In genomic region chr5:100572069-100572468, GRCm38 (mm10) we compare ENCODE assay signal across 10 mouse cellular contexts. TPM values are rescaled to one million over a fixed set of nuclear protein-coding genes. Genes with fewer than 3 reads are reported as not detected.
A peak's percentile ranks its signal among the peaks of the same experiment; 100 is the strongest.
DNase-seq lines count a peak whose midpoint lies in the region; ATAC-seq and TF ChIP-seq lines count a peak whose summit lies in the region.
"Had no signal": no experiment of that assay in that cellular context is flagged by ENCODE, and none has a peak within 500 bp of the region (broad histone marks: within the 10 kb centered on the region; RNA-seq: fewer than 3 reads in every experiment).

Gene Plac8, minus strand, starts transcription at chr5:100572245.

- H3K9ac ChIP-seq in ES-Bruce4 (ENCODE audit: low read depth, poor library complexity, severe bottlenecking), result no peak within 1 kb of the TSS
- H3K9ac ChIP-seq in forebrain, embryonic 16.5 days (replicated peaks; ENCODE audit: low read depth, low read length), result no peak within 1 kb of the TSS

- 31% methylated on average over 7 of the region's 7 CpGs for WGBS in kidney, adult 2 months
- WGBS in macrophage (ENCODE audit: missing documents), result 34% methylated on average over 7 of the region's 7 CpGs
- 33% methylated on average over 7 of the region's 7 CpGs for WGBS in forebrain, embryonic 16.5 days

- no peaks in the 10 kb centered on the region for H3K9me3 ChIP-seq in ES-Bruce4 (replicated peaks; ENCODE audit: control insufficient read depth, insufficient read depth, low read length, poor library complexity, severe bottlenecking)
- no peaks in the 10 kb centered on the region for H3K9me3 ChIP-seq in forebrain, embryonic 16.5 days (ENCODE audit: control insufficient read depth, low read length)

- no peak for TF ChIP-seq CTCF in kidney, adult 2 months (conservative IDR thresholded peaks at IDR 0.05; ENCODE audit: insufficient read depth, insufficient read length, low read depth, low read length)
- no peak for TF ChIP-seq CTCF in ES-Bruce4 (IDR thresholded peaks at IDR 0.05; ENCODE audit: low read depth, low read length)

- no peaks in the 10 kb centered on the region for H3K27me3 ChIP-seq in kidney, adult 2 months (replicated peaks; ENCODE audit: control insufficient read depth, insufficient read depth, low read length)
- no peaks in the 10 kb centered on the region for H3K27me3 ChIP-seq in ES-Bruce4 (ENCODE audit: control insufficient read depth, insufficient read depth, low read length, poor library complexity, severe bottlenecking)
- H3K27me3 ChIP-seq in forebrain, embryonic 16.5 days (replicated peaks; ENCODE audit: control insufficient read depth, insufficient read depth, low read length), result no peaks in the 10 kb centered on the region

- no peaks in the 10 kb centered on the region for H3K4me1 ChIP-seq in kidney, adult 2 months (ENCODE audit: control insufficient read depth, insufficient read depth, low read length)
- peaks cover 2% of the 10 kb centered on the region for H3K4me1 ChIP-seq in ES-Bruce4 (ENCODE audit: control insufficient read depth, insufficient read depth, low read length)
- no peaks in the 10 kb centered on the region for H3K4me1 ChIP-seq in forebrain, embryonic 16.5 days (replicated peaks; ENCODE audit: control insufficient read depth, insufficient read depth, low read length)

- peak within 1 kb of the TSS; percentile 40; the same call in 1 of the 2 replicates for H3K4me3 ChIP-seq in kidney, adult 2 months (ENCODE audit: insufficient read depth, low read depth, low read length)
- H3K4me3 ChIP-seq in ES-Bruce4 (ENCODE audit: low read depth, low read length) (peak within 1 kb of the TSS; percentile 21; the same call in 1 of the 2 replicates), macrophage (ENCODE audit: inconsistent target) (peak within 1 kb of the TSS; percentile 48)
- no peak within 1 kb of the TSS for H3K4me3 ChIP-seq in forebrain, embryonic 16.5 days (replicated peaks; ENCODE audit: low read length)
- H3K4me3 ChIP-seq: myocyte had no signal

- no peak for ATAC-seq in erythroid progenitor cell, adult 5-6 weeks (replicated peaks; ENCODE audit: low FRiP score, poor library complexity, severe bottlenecking)
- ATAC-seq in forebrain, embryonic 16.5 days, result no peak

- H3K4me2 ChIP-seq in forebrain, embryonic 16.5 days (ENCODE audit: low read length), result no peak within 1 kb of the TSS

- TF ChIP-seq POLR2A in kidney, adult 2 months (IDR thresholded peaks at IDR 0.05; ENCODE audit: low read depth, low read length), result no peak
- no peak for TF ChIP-seq POLR2A in ES-Bruce4 (IDR thresholded peaks at IDR 0.05; ENCODE audit: insufficient read depth, low read length)

- H3K79me2 ChIP-seq in macrophage (ENCODE audit: inconsistent target), result peaks cover 32% of the 10 kb centered on the region; the same call in 1 of the 2 replicates

- TF ChIP-seq EP300 in ES-Bruce4 (IDR thresholded peaks at IDR 0.05; ENCODE audit: insufficient read depth, low read depth, low read length), result no peak

- H3K27ac ChIP-seq in kidney, adult 2 months (ENCODE audit: insufficient read depth, low read depth, low read length), result no peak within 1 kb of the TSS
- H3K27ac ChIP-seq in ES-Bruce4 (ENCODE audit: insufficient read depth, low read length), result peak within 1 kb of the TSS; percentile 7; the same call in 1 of the 2 replicates
- 0 out of 2 replicates have a peak within 1 kb of the TSS, but pooled peaks have one; percentile 61 for H3K27ac ChIP-seq in macrophage
- no peak within 1 kb of the TSS for H3K27ac ChIP-seq in forebrain, embryonic 16.5 days (ENCODE audit: low read length)

- DNase-seq in kidney, adult 2 months, result peak; percentile 44
- no peak for DNase-seq in kidney, adult 18-20 months
- no peak for DNase-seq in left cerebral cortex, adult 9 months (ENCODE audit: low spot score in 2 of 2)
- DNase-seq in retina, embryonic 14.5 days (ENCODE audit: low spot score), result no peak
- DNase-seq: spleen, adult 18-20 months had no signal

- no peaks in the 10 kb centered on the region for H3K36me3 ChIP-seq in kidney, adult 2 months (ENCODE audit: control insufficient read depth, insufficient read depth, low read length)
- H3K36me3 ChIP-seq in ES-Bruce4 (ENCODE audit: control insufficient read depth, insufficient read depth, low read length, poor library complexity, severe bottlenecking) (no peaks in the 10 kb centered on the region), macrophage (ENCODE audit: inconsistent target) (no peaks in the 10 kb centered on the region)
- H3K36me3 ChIP-seq in forebrain, embryonic 16.5 days (ENCODE audit: control insufficient read depth, insufficient read depth), result no peaks in the 10 kb centered on the region

RNA-seq across cellular contexts. Expression of gene Plac8, which starts in this region (rescaled TPM):
- polyA plus RNA-seq in kidney, adult 2 months (2012; rRNA removed), result 44.5 and 60.0 TPM in 2 replicates
- polyA plus RNA-seq in ES-Bruce4 (2011; ENCODE audit: insufficient read depth, insufficient read length, low read depth, missing spikeins) (19.6 and 22.1 TPM in 2 replicates), macrophage (2018) (5.2 to 21.7 TPM (median 7.8 TPM) in 3 replicates)
- 276 and 360 TPM in 2 replicates for total RNA-seq in erythroid progenitor cell, adult 5-6 weeks (2015; ENCODE audit: low replicate concordance)
- total RNA-seq in erythroid progenitor cell, adult 5-6 weeks (2017; ENCODE audit: low replicate concordance), result 160 and 183 TPM in 2 replicates
- total RNA-seq in macrophage (2018; cell fraction: chromatin; rRNA removed), result 1 to 10 TPM in 13 of 26 experiments, not detected in 13; 1.9 to 9.7 (median 6.0) TPM
- total RNA-seq in macrophage (2018; cell fraction: cytosol; rRNA removed), result 100 to 1,000 TPM in 3 of 26 experiments, 10 to 100 TPM in 22, 1 to 10 TPM in 1; 9.9 to 164 (median 40.4) TPM
- 10 to 100 TPM in 13 of 26 experiments, 1 to 10 TPM in 12, not detected in 1; 1.4 to 70.4 (median 11.0) TPM for total RNA-seq in macrophage (2018; cell fraction: nucleus; rRNA removed)
- polyA plus RNA-seq in forebrain, embryonic 16.5 days (2015; fragmentation: Nextera tagmentation; extraction: Ambion mirVana), result 0.41 TPM in 1 of 2 replicates, not detected in the other

Comparison
In these comparisons a context has a peak if more than half of its experiments do, and no peak if none do; other contexts are left out.
1. H3K27ac ChIP-seq: peak in ES-Bruce4 (single experiment) and macrophage (single experiment); none in kidney, adult 2 months (single experiment) and forebrain, embryonic 16.5 days (single experiment).